Mouse (Mus musculus) ES-Bruce4 (cell line): ENCODE results near the gene Armc9.

ENCODE experiments used
- CTCF ChIP-seq: IDR thresholded peaks from one replicate; pipeline ENCODE4 v1.8.1; 2011; ENCODE audit warnings: low read depth, low read length
- EP300 ChIP-seq: IDR thresholded peaks from 2 replicates; pipeline ENCODE4 v1.6.1; 2011; ENCODE audit warnings: low read depth, low read length; ENCODE audit not compliant: insufficient read depth
- POLR2A ChIP-seq: IDR thresholded peaks from one replicate; pipeline ENCODE4 v1.8.1; 2011; ENCODE audit warnings: low read length; ENCODE audit not compliant: insufficient read depth

DNA sequence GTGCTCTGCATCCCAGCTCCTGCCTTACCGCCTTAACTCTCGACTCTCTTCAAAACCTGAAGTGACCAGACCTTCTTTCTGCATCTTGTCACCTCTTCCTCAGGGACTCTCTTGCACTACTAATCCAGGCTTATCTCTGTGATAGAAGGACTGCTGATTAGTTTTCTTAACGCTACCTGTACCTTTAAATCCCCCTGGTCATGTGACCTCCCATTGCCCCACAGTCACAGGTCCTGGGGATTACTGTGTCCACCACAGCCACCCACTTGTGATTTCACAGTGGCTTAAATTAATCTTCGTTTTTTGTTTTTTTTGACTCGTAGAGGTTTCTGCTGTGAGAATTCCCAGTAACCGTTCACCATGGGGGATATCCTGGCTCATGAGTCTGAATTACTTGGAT is 2.0 kb downstream of the Armc9 start:
- TF ChIP-seq CTCF, result no peak
- no peak for TF ChIP-seq EP300
- TF ChIP-seq POLR2A, result no peak
